Mouse (Mus musculus): Measurements from ENCODE around the gene Rora.

The Rora gene

DNA sequence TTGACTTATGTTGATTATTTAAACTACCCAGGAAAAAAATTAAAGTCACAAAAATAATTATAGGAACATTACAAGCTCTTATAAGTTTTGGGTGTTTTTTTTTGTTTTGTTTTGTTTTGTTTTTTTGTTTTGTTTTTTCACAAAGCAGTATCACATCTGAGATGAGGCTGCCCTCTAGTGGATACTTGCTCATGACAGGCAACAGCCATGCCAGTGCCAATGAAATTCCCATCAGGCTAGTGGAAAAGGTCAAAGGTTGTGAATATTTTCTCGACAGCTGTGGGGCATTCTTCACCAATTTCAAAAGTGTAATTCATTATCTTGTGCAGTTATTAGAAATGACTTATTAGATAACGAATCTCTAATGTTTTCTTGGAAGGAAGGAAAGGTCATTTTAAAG, 642.8 kb downstream of the Rora start:
- DNase-seq, result peak; percentile 66

DNA sequence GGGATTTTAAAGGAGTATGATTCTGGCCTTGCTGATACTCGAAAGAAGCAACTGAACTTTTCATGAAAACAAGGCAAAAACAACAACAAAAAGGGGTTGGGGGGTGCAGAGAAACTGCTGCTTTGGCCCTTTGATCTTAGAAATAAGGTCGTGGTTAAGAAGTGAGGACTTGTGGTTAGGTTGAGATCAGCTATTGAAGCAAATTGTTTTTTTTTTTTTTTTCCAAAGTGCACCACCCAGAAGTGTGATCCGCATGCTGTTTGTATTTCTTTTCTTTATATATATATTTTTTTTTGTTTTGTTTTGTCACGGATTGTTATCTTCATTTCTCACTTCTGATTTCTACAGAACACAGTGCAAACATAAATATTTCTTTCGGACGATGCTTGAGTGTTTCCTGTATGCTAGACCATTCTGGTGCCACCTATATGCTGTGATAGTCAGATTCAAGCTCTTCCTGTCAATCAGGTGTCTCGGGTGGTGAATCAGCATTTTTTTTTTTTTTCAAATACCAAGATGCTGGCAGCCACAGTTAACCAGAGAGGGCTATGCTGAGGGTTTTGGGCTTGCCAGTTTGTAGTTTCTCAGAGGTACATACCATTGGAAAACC, 644.3 kb downstream of the Rora start:
- no peak for DNase-seq

DNA sequence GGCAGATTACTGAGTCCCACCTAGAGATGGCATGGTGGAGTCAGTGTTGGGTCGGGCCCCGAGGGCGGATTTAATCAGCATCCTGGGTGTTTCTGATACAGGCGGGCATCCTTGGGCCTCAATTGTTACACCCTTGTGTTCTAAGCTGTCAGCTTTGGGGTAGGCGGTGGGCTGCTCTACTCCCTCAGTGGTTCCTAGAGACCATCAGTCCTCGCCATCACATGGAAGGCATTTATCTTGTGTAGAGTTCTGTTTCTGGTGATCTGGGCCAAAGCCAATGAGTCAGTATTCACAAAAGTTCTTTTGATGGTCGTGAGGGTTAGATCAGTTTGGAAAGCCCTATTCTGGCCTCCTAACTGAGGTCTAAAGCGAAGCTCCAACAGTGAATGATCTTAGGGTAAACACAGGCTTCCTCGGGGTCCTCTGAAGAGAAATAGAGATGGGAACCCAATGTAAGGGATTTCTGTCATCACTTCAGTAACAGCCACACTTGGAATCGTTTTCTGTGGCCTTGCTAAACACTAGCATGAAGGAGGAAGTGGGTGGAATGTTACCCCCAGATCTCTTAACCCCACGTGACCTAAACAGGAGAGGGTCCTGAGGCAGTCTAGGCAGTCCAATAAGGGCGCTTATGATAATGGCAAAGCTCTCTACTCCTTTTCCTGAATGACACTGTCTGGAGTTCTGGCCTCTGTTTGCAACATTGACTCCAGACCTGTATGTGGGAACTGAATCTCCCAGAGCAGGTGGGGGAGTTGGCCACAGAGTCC, 645.2 kb downstream of the Rora start:
- DNase-seq, result no peak

DNA sequence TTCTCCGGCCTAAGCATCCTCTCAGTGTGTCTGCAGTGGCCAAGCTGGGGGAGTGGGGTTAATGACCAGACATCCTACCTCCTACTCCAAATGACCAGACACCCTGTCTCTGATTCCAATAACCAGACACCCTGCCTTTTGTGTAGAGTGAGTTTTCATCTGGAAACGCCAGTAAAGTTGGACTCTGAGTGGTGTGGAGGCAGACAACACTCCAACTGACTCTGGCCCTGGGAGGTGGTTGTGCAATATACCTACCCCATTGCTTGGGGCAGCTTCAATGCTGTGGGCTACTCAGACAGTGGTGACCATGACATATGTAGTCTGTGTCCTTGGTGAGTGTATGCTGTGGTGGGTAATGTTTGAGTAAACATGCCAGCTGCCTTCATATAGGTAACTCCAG, 645.9 kb downstream of the Rora start:
- DNase-seq, result no peak

DNA sequence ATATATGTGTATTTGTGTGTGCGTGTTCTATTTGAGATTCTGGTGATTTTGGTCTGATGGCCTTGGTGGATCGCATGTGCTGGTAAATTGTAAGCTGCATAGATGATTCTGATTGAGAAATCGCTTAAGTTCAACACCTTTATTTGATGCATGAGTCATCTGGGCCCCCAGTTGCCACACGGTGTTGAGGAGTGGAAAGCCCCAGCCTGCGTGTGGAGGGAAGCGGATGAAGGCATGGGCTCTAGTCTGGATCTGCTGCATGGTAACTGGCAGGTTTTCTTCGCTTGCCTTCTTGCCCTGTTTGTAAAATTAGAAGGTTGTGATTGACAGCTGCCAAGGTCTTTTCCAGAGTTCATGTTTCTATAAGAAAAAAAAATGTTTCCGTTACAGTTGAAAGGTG, 646.7 kb downstream of the Rora start:
- no peak for DNase-seq

DNA sequence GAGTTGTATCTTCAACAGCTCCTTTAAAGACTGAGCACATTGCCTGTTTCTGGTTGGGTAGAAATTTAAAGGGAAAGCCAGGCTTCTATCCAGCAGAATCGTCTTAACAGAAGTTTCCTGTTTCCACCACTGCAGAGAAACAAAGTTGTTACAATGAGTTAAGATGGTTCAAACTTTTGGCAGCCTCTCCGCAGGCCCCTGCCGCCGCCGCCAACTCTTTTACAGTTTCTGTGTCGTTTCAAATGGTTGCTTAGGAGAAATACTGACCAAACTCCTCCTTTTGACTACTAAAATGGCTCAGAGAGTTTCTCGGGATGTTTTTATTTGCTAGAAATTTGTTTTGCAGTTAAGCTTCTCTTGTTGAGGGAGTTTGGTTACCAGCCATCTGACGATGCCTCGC, 647.9 kb downstream of the Rora start:
- DNase-seq, result no peak

DNA sequence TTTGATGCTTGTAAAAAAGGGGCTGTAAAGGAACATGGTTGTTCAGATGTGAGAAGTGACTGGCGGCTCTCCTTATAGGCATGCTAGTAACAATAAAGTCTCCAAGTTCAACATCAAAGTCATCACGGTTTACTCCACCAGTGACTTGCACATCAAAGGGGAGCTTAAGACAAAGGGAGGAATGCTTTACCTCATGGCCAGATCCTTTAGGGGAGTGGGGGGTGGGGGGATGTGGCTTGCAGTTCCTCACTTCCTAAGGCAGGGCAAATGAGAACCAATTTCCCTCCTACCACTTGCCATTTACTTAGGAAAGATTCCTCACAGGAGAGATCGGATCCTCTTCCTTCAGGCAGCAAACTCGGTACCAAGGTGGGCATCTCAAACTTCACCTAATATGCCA, 648.4 kb downstream of the Rora start:
- DNase-seq, result no peak

DNA sequence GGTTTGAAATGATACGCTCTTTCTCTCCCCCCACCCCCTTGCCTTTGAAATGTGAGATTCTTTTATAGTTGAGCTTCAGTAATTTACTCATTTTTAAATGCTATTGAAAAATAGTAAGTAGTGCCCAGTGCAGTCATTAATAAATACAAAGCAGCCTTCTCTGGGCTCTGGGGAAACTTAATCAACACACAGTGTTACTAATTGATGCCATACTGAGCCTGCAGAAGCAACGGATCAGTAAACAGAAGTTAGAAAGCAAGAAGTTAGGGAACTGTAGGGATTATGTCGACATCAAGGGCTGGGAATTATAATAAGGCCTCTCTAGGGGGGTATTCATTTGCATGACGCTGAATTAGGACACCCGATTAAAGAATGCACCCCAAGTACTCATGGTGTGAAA, 649.3 kb downstream of the Rora start:
- DNase-seq, result no peak

DNA sequence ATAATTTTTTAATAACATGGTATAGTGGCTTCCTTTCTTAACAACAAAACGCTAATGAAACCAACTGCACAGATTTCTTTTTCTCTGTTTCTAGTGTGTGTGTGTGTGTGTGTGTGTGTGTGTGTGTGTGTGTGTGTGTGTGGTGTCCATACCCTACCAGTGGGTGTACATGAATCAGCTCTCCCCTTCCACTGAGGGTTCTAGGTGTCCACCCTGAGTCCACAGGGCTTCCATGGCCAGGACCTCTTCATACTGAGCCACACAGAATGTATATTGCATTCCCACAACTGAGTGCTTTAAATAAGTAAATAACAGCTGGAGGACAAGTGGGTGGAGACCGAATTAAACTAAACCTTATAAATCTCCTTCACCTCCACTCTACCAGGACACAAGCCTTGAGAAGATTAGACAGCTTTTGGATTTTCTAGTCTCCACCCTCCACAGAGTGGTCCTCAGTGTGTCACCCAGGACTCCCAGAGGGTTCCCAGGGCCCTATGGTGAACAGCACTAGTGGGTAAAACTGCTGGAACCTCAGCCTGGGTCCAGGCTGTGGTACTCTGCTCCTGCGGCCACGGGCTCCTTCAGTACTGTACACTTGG, 649.9 kb downstream of the Rora start:
- no peak for DNase-seq

DNA sequence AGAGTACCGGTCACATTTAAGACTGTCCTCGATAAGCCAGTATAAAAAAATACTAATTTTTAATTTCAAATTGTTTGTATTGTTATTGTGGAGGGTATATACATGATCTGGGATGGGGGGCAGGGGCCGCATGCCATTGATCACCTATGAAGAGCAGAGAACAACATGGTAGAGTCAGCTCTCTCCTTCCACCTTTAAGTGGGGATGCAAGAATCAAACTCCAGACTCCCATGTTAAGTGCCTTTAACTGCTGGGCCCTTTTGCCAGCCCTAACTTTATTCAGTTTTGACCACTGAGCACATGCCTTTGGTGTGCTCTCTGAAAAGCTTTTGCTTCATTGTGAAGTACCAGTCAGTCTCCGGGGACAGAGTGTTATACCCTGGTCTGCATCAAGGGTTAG, 650.4 kb downstream of the Rora start:
- no peak for DNase-seq

DNA sequence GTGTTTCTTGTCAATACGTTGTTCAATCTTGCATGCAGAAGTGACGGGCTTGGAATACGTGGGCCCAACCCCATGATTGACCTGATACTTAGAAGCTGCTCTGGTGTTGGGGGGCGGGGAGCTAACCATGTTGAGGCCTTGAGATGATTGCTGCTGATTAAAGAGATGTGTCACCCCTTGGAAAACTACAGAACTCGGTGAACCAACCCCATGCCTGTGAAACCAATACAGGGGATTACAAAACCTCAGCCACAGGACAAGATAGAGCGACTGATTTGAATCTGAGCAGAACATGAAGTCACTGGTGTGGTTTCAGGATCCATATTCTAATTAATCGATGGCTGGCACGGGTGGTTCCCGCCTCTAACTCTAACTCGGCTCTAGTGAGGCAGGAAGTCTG, 650.9 kb downstream of the Rora start:
- no peak for DNase-seq

DNA sequence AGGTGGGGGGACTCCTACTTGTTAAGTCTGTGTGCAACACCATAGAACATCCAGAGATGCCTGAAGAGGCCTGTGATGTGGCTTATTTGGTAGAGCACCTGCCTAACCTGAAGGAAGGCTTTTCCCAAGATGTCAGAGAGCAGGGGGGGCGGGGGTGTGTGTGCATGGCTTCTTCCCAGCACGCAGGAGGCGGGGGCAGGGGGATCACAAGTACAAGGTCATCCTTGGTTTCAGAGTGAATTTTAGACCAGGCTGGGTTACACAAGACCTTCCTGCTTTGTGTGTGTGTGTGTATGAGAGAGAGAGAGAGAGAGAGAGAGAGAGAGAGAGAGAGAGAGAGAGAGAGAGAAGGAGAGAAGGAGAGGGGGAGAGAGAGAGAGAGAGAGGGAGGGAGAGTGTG, 651.4 kb downstream of the Rora start:
- no peak for DNase-seq

DNA sequence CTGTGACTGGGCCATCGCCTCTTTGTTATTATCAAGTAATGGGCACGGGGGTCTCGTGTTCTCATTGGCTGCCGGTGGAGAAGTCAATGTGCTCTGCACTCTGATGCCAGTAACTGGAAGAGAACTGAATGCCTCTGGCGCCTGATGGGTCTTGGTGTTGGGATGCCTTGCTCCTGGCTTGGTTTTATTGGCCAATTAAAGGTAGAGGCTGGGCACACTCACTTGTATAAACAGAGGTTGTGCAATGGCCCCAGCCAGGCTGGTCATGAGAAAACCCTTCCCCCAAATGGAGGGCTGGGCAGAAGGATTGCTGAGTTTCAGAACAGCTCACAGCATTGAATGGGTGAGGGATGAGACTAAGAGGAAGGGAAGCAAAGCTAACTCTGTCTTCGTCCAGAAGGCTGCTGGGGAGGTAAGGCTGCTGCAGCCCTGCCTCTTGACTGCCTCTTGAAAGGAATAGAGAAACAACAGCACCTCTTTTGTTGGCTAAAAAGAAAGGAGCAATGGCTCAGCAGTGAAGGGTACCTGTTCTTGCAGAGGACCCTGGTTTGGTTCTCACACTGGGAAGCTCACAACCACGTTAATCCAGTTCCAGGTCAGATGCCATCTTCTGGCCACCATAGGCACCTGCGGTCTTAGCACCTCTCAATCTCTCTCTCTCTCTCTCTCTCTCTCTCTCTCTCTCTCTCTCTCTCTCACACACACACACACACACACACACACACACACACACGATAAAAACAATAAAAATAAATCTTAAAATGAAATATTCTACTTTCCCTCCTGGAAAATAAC, 653.3 kb downstream of the Rora start:
- DNase-seq, result no peak

DNA sequence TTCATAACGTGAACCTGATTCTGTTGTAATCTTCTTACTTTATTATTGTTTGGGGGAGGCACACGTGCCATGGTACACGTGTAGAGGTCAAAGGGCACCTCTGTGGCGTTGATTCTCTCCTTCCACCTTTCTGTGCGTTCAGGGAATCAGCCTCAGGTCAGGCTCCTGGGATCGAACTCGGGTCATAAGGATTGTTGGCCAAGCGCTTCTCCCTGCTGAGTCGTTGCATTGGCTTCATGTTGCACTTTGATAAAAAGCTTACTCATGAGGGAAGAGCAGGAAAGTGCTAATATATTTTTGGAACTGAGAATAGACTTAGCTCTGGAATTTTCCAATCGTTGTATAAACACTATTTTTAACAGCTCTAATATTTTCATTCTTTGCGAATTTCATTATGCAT, 654.4 kb downstream of the Rora start:
- DNase-seq, result no peak

DNA sequence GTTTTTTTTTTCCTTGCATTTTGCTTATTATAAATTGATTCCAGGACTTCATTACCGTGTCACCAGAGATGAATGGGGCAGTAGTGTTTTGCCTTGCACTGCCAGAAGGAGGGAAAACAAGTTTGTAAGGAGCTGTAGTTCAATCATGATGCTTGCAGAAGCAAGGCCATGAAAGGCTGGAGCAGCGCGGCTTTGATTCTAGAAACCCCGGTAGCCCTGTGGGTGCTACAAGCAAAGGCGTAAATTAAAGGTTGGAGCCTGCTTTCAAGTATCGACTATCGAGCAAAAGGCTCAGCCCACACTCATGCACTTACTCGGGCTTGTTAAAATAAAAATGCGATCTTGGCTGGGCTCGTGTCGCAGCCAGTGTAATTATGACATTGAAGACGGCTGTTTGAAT, 656.9 kb downstream of the Rora start:
- no peak for DNase-seq

DNA sequence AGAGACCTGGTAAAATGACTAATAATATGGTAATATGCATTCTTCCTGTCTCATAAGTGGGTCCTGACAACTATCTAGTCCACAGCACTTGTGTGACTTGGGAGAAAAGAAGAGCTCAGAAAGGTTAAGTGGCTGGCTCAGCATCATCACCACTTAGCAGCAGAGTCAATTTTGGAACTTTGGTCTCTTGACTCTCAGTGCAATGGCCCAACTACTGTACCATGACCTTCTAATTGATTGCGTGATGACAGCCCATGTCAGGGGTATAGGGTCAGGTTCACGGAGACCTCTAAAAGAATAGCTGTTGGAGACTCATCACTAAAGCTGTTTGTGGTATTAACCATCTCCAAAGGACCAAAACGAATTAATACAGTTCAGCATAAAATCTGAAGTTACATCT, 659.7 kb downstream of the Rora start:
- no peak for DNase-seq

DNA sequence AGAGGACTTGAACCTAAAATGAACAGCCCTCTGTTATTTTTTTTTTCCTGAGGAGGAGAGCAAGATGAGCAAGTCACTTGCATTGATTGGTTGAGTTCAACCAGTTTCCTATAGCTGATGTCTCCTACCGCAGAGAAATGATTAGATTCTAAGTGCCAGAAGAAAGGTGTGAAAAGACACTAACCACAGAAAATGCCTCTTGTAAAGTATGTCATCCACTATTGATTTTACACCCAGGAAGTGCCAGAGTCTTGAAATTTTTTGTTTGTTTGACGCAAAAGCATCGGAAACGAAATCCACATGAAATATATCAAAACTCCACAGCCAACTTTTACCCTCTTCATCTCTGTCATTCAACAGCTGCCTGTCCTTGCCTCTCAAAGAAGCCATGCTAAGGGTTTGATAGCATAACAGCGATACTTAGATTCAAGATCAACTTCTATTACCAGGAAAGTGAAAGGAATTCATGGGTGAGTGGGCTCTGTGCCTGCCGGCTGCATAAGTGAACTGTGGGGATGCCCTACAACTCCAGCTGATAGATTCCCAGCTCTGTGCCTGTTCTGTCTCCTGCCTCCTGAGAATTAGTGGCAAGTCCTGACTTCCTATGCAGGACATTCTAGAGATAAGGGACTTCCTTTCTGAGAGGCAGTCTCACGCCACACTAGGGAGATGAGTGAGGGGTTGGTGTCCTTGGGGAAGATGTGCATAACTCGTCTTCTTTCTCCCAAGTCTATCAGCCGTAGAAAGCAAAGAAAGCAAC, 661.0 kb downstream of the Rora start:
- DNase-seq, result no peak

DNA sequence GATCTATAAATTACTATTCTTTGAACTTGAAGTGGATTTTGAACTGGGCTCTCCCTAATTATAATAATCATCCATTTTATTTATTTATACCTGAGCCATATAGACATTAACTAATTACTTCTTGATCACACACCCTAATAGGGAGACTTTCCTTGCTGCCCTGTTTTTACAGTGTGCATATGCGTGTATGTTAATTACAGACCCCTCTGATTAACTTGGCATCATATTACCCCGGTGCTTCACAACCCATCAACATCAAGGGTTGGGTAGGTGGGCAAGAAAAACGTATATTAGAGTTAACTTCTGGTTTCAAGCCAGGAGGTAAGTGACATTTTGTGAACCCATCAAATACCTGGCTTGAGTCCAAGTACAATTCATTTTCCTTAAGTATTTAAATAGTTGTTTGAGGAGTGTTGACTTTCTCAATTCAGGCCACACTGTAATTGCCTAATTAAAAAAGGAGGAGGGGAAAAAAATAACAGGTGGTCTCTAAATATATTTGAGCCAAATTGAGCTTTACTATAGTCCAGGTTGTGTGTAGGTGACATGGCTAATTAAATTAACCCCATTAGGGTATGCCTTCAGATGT, 664.0 kb downstream of the Rora start:
- DNase-seq, result no peak

DNA sequence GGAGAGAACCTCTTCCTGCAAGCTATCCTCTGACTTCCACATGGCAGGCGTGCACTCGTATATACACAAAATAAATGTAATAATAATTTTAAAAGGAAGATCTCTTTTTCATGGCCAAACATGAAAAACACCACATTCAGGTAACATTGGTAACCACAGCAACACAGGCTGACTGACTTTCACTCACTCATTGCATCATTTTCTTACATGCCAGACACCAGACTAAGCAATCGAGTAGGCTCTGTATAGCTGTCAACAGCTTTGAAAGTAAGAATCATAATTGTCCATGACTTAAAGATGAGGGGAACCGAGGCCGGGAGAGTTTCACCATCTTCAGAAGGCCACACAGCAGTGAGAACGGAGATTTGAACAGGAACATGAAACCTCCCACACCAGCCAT, 665.8 kb downstream of the Rora start:
- DNase-seq, result no peak

DNA sequence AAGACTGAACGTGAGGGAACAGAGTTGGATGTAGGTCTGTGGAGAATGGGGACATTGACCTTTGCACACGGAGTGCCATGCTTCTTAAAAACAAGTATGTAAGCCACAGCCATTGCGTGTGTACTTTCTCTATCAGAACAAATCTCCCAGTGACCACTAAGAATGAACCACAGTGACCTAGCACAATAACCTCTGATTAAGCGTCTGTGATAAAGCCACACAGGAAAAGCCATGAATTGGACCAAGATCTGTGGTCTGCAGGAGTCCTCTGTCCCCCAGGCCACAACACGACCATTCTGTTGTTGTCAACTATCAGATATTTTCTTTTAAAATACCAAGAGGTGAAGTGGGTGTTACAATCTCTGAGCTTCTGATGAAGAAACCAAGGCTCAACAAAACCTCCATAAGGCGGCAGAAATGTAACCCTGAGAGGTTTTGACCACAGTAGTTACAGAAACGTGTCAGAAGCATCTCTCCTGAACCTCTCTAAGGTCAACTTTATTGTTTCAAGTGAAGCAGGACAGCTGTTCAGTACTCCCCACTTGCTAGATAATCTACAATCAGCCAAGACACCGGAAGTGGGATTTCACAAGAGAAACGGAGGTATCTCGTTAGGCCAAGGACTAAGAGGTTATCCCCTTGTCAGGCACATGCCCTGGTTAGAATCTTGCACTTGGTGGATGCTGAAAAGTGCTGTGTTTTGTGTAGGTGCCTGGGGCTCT, 666.5 kb downstream of the Rora start:
- DNase-seq, result no peak

DNA sequence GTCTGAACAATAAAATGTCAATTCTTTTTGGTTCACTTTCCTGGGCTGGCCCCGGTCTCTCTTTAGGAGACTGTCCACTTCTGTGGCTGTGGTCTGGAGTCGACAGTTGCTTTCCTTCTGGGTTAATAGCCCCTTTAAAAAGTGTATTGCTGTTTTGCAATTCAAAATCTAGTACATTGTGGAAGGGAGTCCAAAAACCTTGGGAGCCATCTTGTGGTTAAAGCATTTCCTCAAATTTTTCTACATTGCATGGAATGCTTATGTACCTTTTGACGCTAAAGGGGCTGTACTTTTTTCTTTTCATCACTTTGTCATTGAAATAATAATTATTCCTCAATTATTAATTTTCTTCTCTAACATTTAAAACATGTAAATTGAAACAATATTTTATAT, 667.0 kb downstream of the Rora start:
- DNase-seq, result no peak

DNA sequence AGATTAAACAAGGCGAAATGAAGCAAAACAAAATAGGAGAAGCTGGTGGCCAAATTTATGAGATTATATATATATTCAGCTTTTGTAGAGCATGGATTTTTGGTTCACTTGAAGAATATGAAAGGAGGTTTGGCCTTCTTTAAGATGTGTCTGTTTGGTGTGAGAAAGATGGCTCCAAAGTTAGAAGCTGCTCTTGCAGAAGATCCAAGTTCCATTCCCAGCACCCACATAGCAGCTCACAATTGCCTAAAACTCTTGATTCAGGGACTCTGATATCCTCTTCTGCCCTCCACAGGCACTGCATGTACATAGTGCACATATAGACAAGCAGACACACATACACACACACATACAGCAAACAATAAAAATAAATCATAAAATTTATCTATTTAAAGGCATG, 668.4 kb downstream of the Rora start:
- no peak for DNase-seq

All from kidney, adult 11 months (tissue).